Mouse (Mus musculus) lung, postnatal 0 days (tissue): ENCODE measurements around the gene Enpep.
A peak's percentile ranks its signal among the peaks of the same experiment; 100 is the strongest.

Experiments used
- CTCF ChIP-seq: IDR thresholded peaks from 2 replicates; pipeline ENCODE4 v1.5.1; 2016; ENCODE audit warnings: antibody characterized with exemption, mild to moderate bottlenecking
- EP300 ChIP-seq: IDR thresholded peaks from 2 replicates; pipeline ENCODE4 v1.6.1; 2016; ENCODE audit warnings: antibody characterized with exemption, mild to moderate bottlenecking, control low read depth

GRCm38 (mm10) chr3:129353901-129354300 lies 21.4 kb upstream of the Enpep start:
- no peak for TF ChIP-seq CTCF
- peak; percentile 90 for TF ChIP-seq EP300
